Mouse (Mus musculus): Measurements from ENCODE around the gene Endou.

Endou gene

GRCm38 (mm10) chr15:97727048-97727447, 4.1 kb downstream of the Endou start:
- no peak for DNase-seq (ENCODE audit: low spot score)

- DNase-seq (ENCODE audit: low spot score), result no peak
Measured at GRCm38 (mm10) chr15:97726310-97726709, 4.8 kb downstream of the Endou start.

- DNase-seq (ENCODE audit: low spot score), result no peak
Measured at GRCm38 (mm10) chr15:97725198-97725785, 5.8 kb downstream of the Endou start.

- no peak for DNase-seq (ENCODE audit: low spot score)
Measured at GRCm38 (mm10) chr15:97724346-97725197, 6.6 kb downstream of the Endou start.

GRCm38 (mm10) chr15:97723536-97724345, 7.4 kb downstream of the Endou start:
- DNase-seq (ENCODE audit: low spot score), result no peak

- DNase-seq (ENCODE audit: low spot score), result no peak
Measured at GRCm38 (mm10) chr15:97721008-97721701, 10.0 kb downstream of the Endou start.

GRCm38 (mm10) chr15:97720026-97720675, 11.0 kb downstream of the Endou start:
- DNase-seq (ENCODE audit: low spot score), result no peak

GRCm38 (mm10) chr15:97719494-97719893, 11.6 kb downstream of the Endou start:
- no peak for DNase-seq (ENCODE audit: low spot score)

GRCm38 (mm10) chr15:97718535-97719155, 12.5 kb downstream of the Endou start:
- DNase-seq (ENCODE audit: low spot score), result no peak

GRCm38 (mm10) chr15:97717861-97718534, 13.1 kb downstream of the Endou start:
- DNase-seq (ENCODE audit: low spot score), result peak; percentile 47

GRCm38 (mm10) chr15:97716782-97717181, 14.4 kb downstream of the Endou start:
- no peak for DNase-seq (ENCODE audit: low spot score)

- DNase-seq (ENCODE audit: low spot score), result no peak
Measured at GRCm38 (mm10) chr15:97715734-97716133, 15.4 kb downstream of the Endou start.

- no peak for DNase-seq (ENCODE audit: low spot score)
Measured at GRCm38 (mm10) chr15:97715083-97715482, 16.1 kb downstream of the Endou start.

GRCm38 (mm10) chr15:97712546-97712945, 18.6 kb downstream of the Endou start:
- DNase-seq (ENCODE audit: low spot score), result no peak

- no peak for DNase-seq (ENCODE audit: low spot score)
Measured at GRCm38 (mm10) chr15:97710906-97711305, 20.2 kb downstream of the Endou start.

- peak; percentile 89 for DNase-seq (ENCODE audit: low spot score)
Measured at GRCm38 (mm10) chr15:97705211-97706050, 25.7 kb downstream of the Endou start, which contains the start of gene Rpap3. Gene Rpap3, minus strand, starts transcription at chr15:97705825.

- no peak for DNase-seq (ENCODE audit: low spot score)
Measured at GRCm38 (mm10) chr15:97696616-97697015, 34.5 kb downstream of the Endou start.

GRCm38 (mm10) chr15:97693411-97693810, 37.7 kb downstream of the Endou start:
- DNase-seq (ENCODE audit: low spot score), result no peak

GRCm38 (mm10) chr15:97684118-97684517, 47.0 kb downstream of the Endou start:
- no peak for DNase-seq (ENCODE audit: low spot score)
